Mouse (Mus musculus): ENCODE results near the gene Mobp. TPM values are rescaled to one million over a fixed set of nuclear protein-coding genes. Genes with fewer than 3 reads are reported as not detected.

Mobp gene
- total and polyA plus RNA-seq, 3 experiments, result 0.17 TPM; not detected in 2

GRCm38 (mm10) chr9:120110211-120111018 is 39.1 kb upstream of the Mobp start, which contains the start of gene Slc25a38:
Slc25a38 (plus strand) TSS chr9:120110374.
- Histone ChIP-seq H3K9ac (ENCODE audit: insufficient read depth, low read depth) (peak within 1 kb of the TSS; percentile 58), H3K27ac (ENCODE audit: insufficient read depth, low read depth) (peak within 1 kb of the TSS; percentile 77), H3K4me2 (ENCODE audit: insufficient read depth, low read depth, poor library complexity, severe bottlenecking) (peak within 1 kb of the TSS; percentile 96), H3K9me3 (replicated peaks; ENCODE audit: low read length) (no peaks in the 10 kb centered on the region), H3K36me3 (replicated peaks in 1 of 2; ENCODE audit: control insufficient read depth in 1 of 2, insufficient read depth in 1 of 2, low read length in 1 of 2) (peaks cover 0 to 9% of the 10 kb centered on the region in 2 experiments), H3K4me1 (ENCODE audit: control insufficient read depth in 1 of 2, insufficient read depth in 2 of 2) (peaks cover 9 to 15% of the 10 kb centered on the region in 2 experiments; a peak in 3 of 4 replicates), H3K4me3 (replicated peaks in 1 of 3; ENCODE audit: low read depth in 2 of 3, low read length in 2 of 3, poor library complexity in 1 of 3) (peak within 1 kb of the TSS; percentile 71 to 87 (median 71)), H3K27me3 (replicated peaks) (no peaks in the 10 kb centered on the region), H3K79me2 (replicated peaks; ENCODE audit: control insufficient read depth, extremely low read depth, insufficient read depth, poor library complexity, severe bottlenecking) (peaks cover 13% of the 10 kb centered on the region)
- dilution Hi-C loops (cut with MboI; ENCODE audit: extremely low pct_ligation_motif_present, extremely low pct_unique_long_range_greater_than_20kb, low sequenced_read_pairs) (no loop called here), in situ Hi-C loops (cut with MboI; ENCODE audit: low pct_ligation_motif_present, low pct_unique_long_range_greater_than_20kb, low sequenced_read_pairs) (no loop called here)
- DNase-seq (ENCODE audit: extremely low read depth), result peak; percentile 94
- TF ChIP-seq BHLHE40 (IDR thresholded peaks at IDR 0.05; ENCODE audit: low read depth, low read length) (peak; percentile 42; the same call in 1 of the 2 replicates), CTCF (conservative IDR thresholded peaks at IDR 0.05 in 1 of 2, IDR thresholded peaks at IDR 0.05 in 1 of 2; ENCODE audit: low read depth in 2 of 2, low read length in 2 of 2) (peak; percentile 69 to 79), RAD21 (IDR thresholded peaks at IDR 0.05; ENCODE audit: low read depth, low read length) (peak; percentile 71), ZC3H11A (IDR thresholded peaks at IDR 0.05; ENCODE audit: low read depth, low read length) (no peak), MEF2A (IDR thresholded peaks at IDR 0.05; ENCODE audit: borderline replicate concordance, low read depth, low read length) (peak; percentile 27; the same call in 1 of the 2 replicates), RCOR1 (conservative IDR thresholded peaks at IDR 0.05; ENCODE audit: low read depth, low read length) (peak; percentile 55; the same call in 1 of the 2 replicates), POLR2A (IDR thresholded peaks at IDR 0.05; ENCODE audit: low read depth, low read length) (peak; percentile 91), MXI1 (IDR thresholded peaks at IDR 0.05; ENCODE audit: low read depth, low read length) (peak; percentile 75; the same call in 1 of the 2 replicates), ZNF384 (IDR thresholded peaks at IDR 0.05; ENCODE audit: low read depth, low read length) (peak; percentile 86), UBTF (IDR thresholded peaks at IDR 0.05; ENCODE audit: low read depth, low read length) (peak; percentile 96), TCF12 (IDR thresholded peaks at IDR 0.05; ENCODE audit: low read depth, low read length) (peak; percentile 45; the same call in 1 of the 2 replicates), ZMIZ1 (IDR thresholded peaks at IDR 0.05; ENCODE audit: low read depth, low read length) (peak; percentile 86), USF1 (IDR thresholded peaks at IDR 0.05; ENCODE audit: low read depth, low read length) (no peak), MYC (IDR thresholded peaks at IDR 0.05; ENCODE audit: low read depth, low read length) (peak; percentile 74), ELF1 (IDR thresholded peaks at IDR 0.05; ENCODE audit: low read depth, low read length) (peak; percentile 88), POLR2AphosphoS2 (IDR thresholded peaks at IDR 0.05; ENCODE audit: low read depth, low read length) (0 out of 2 replicates have a peak, but pooled peaks have one; percentile 56), USF2 (conservative IDR thresholded peaks at IDR 0.05; ENCODE audit: low read depth, low read length) (no peak), JUN (IDR thresholded peaks at IDR 0.05; ENCODE audit: insufficient read depth, low read depth, low read length) (0 out of 2 replicates have a peak, but pooled peaks have one; percentile 30), PAX5 (IDR thresholded peaks at IDR 0.05; ENCODE audit: low read length) (no peak), NELFE (IDR thresholded peaks at IDR 0.05; ENCODE audit: low read depth, low read length) (peak; percentile 60), GABPA (IDR thresholded peaks at IDR 0.05; ENCODE audit: insufficient replicate concordance, low read depth, low read length) (no peak), ETS1 (conservative IDR thresholded peaks at IDR 0.05; ENCODE audit: low read depth, low read length) (peak; percentile 36; the same call in 1 of the 2 replicates), SIN3A (IDR thresholded peaks at IDR 0.05; ENCODE audit: low read length) (peak; percentile 91), KAT2A (IDR thresholded peaks at IDR 0.05; ENCODE audit: insufficient replicate concordance, low read length) (0 out of 2 replicates have a peak, but pooled peaks have one; percentile 46), MAFK (IDR thresholded peaks at IDR 0.05; ENCODE audit: insufficient replicate concordance, low read length) (no peak), MAX (IDR thresholded peaks at IDR 0.05; ENCODE audit: low read length) (peak; percentile 59; the same call in 1 of the 2 replicates), ZKSCAN1 (IDR thresholded peaks at IDR 0.05; ENCODE audit: borderline replicate concordance, low read depth, low read length) (no peak), TBP (conservative IDR thresholded peaks at IDR 0.05; ENCODE audit: low read depth, low read length) (peak; percentile 21; the same call in 1 of the 2 replicates), NRF1 (IDR thresholded peaks at IDR 0.05; ENCODE audit: low read depth, low read length) (no peak), EP300 (IDR thresholded peaks at IDR 0.05; ENCODE audit: low read length) (no peak), JUND (conservative IDR thresholded peaks at IDR 0.05; ENCODE audit: low read depth, low read length) (no peak), SMC3 (IDR thresholded peaks at IDR 0.05; ENCODE audit: low read depth, low read length) (peak; percentile 72), CHD2 (IDR thresholded peaks at IDR 0.05; ENCODE audit: low read length) (0 out of 2 replicates have a peak, but pooled peaks have one; percentile 28), IRF4 (IDR thresholded peaks at IDR 0.05; ENCODE audit: low read depth, low read length) (peak; percentile 84), HCFC1 (IDR thresholded peaks at IDR 0.05; ENCODE audit: low read depth, low read length) (peak; percentile 80), E2F4 (IDR thresholded peaks at IDR 0.05; ENCODE audit: insufficient replicate concordance, low read depth, low read length) (0 out of 2 replicates have a peak, but pooled peaks have one; percentile 33), MAZ (IDR thresholded peaks at IDR 0.05; ENCODE audit: low read depth, low read length) (peak; percentile 77; the same call in 1 of the 2 replicates)

Measured in CH12.LX (cell line).